21 mouse cellular contexts compared by ENCODE assay signal in genomic region chrX:162868294-162868965, GRCm38 (mm10). TPM values are rescaled to one million over a fixed set of nuclear protein-coding genes. Genes with fewer than 3 reads are reported as not detected.
DNase-seq lines count a peak whose midpoint lies in the region; ATAC-seq and TF ChIP-seq lines count a peak whose summit lies in the region.
"Had no signal": no experiment of that assay in that cellular context is flagged by ENCODE, and none has a peak within 500 bp of the region (broad histone marks: within the 10 kb centered on the region; RNA-seq: fewer than 3 reads in every experiment).

No protein-coding gene starts in this region.

- H3K4me2 ChIP-seq in myocyte (ENCODE audit: low read depth), result peak overlapping the region; percentile 6
- no peak overlapping the region for H3K4me2 ChIP-seq in intestine, postnatal 0 days (replicated peaks; ENCODE audit: low read depth)
- H3K4me2 ChIP-seq in lung, postnatal 0 days (replicated peaks; ENCODE audit: low read depth, low read length), result no peak overlapping the region
- H3K4me2 ChIP-seq: forebrain, embryonic 12.5 days; heart, embryonic 13.5 days; limb, embryonic 15.5 days; neural tube, embryonic 13.5 days had no signal

- no peaks in the 10 kb centered on the region for H3K27me3 ChIP-seq in myocyte (ENCODE audit: control insufficient read depth, insufficient read depth, insufficient read length)
- H3K27me3 ChIP-seq in intestine, postnatal 0 days (replicated peaks; ENCODE audit: control insufficient read depth, insufficient read depth, low read length), result no peaks in the 10 kb centered on the region
- no peaks in the 10 kb centered on the region for H3K27me3 ChIP-seq in lung, postnatal 0 days (replicated peaks; ENCODE audit: insufficient read depth, low read length)
- H3K27me3 ChIP-seq: forebrain, embryonic 12.5 days; heart, embryonic 13.5 days; limb, embryonic 15.5 days; neural tube, embryonic 13.5 days had no signal

- H3ac ChIP-seq in myocyte (ENCODE audit: control insufficient read depth, insufficient read length), result no peak overlapping the region

- DNase-seq in adrenal gland, adult 2 months, result peak; percentile 61
- DNase-seq in adrenal gland, adult 18-20 months (ENCODE audit: low spot score in 2 of 2), result no peak
- peak; percentile 17 for DNase-seq in thymus, postnatal 0 days (ENCODE audit: low spot score)
- no peak for DNase-seq in thymus, adult 18-20 months
- peak; percentile 6 for DNase-seq in adrenal gland, postnatal 10 days
- DNase-seq in lung, postnatal 0 days (ENCODE audit: low spot score), result no peak
- DNase-seq: cerebellum, adult 8-10 months; gastrocnemius, postnatal 14 days; kidney, adult 9 months; kidney, postnatal 36 days; liver, postnatal 0 days; right cerebral cortex, postnatal 4 days had no signal

- no peak for TF ChIP-seq CTCF in intestine, postnatal 0 days (IDR thresholded peaks at IDR 0.05; ENCODE audit: low read depth)
- no peak for TF ChIP-seq CTCF in lung, postnatal 0 days (IDR thresholded peaks at IDR 0.05)

- ATAC-seq in intestine, postnatal 0 days, result no peak
- no peak for ATAC-seq in lung, postnatal 0 days
- ATAC-seq: activated CD4-positive, CD25-positive, alpha-beta regulatory T cell, adult 4 months; inflammation-experienced regulatory T-cells, adult 6 months; liver, postnatal 0 days had no signal

- no peak for TF ChIP-seq POLR2A in myocyte (IDR thresholded peaks at IDR 0.05; ENCODE audit: insufficient read length, low read depth)

- H3K36me3 ChIP-seq in myocyte (ENCODE audit: control insufficient read depth, insufficient read depth), result peaks cover 8% of the 10 kb centered on the region
- H3K36me3 ChIP-seq in intestine, postnatal 0 days (ENCODE audit: control insufficient read depth, insufficient read depth), result peaks cover 5% of the 10 kb centered on the region; the same call in 1 of the 2 replicates
- H3K36me3 ChIP-seq in lung, postnatal 0 days (ENCODE audit: insufficient read depth, low read length), result no peaks in the 10 kb centered on the region

- no peak for TF ChIP-seq EP300 in lung, postnatal 0 days (IDR thresholded peaks at IDR 0.05)

- H3K4me3 ChIP-seq in myocyte, result no peak overlapping the region
- H3K4me3 ChIP-seq in intestine, postnatal 0 days (ENCODE audit: low read depth, low read length), result no peak overlapping the region
- H3K4me3 ChIP-seq in lung, postnatal 0 days (ENCODE audit: low read depth, low read length), result no peak overlapping the region
- H3K4me3 ChIP-seq: forebrain, embryonic 12.5 days; heart, embryonic 13.5 days; limb, embryonic 15.5 days; midbrain, embryonic 10.5 days; neural tube, embryonic 13.5 days had no signal

- WGBS in intestine, postnatal 0 days, result 70% methylated on average over 3 of the region's 3 CpGs
- 81% methylated on average over 3 of the region's 3 CpGs for WGBS in lung, postnatal 0 days

- H3K79me2 ChIP-seq in myocyte (ENCODE audit: control insufficient read depth, insufficient read depth), result no peaks in the 10 kb centered on the region

- H3K9me3 ChIP-seq in intestine, postnatal 0 days (ENCODE audit: control insufficient read depth), result no peaks in the 10 kb centered on the region
- H3K9me3 ChIP-seq in lung, postnatal 0 days (ENCODE audit: low read length), result no peaks in the 10 kb centered on the region
- H3K9me3 ChIP-seq: forebrain, embryonic 12.5 days; heart, embryonic 13.5 days; limb, embryonic 15.5 days; midbrain, embryonic 10.5 days; neural tube, embryonic 13.5 days had no signal

- no peak overlapping the region for H3K9ac ChIP-seq in intestine, postnatal 0 days (ENCODE audit: low read depth, low read length)
- no peak overlapping the region for H3K9ac ChIP-seq in lung, postnatal 0 days (replicated peaks; ENCODE audit: low read depth)
- H3K9ac ChIP-seq: forebrain, embryonic 12.5 days; heart, embryonic 13.5 days; limb, embryonic 15.5 days; liver, postnatal 0 days; neural tube, embryonic 13.5 days had no signal

- no peak overlapping the region for H3K27ac ChIP-seq in intestine, postnatal 0 days (ENCODE audit: low read depth, low read length)
- no peak overlapping the region for H3K27ac ChIP-seq in lung, postnatal 0 days (ENCODE audit: low read length)
- H3K27ac ChIP-seq: forebrain, embryonic 12.5 days; heart, embryonic 13.5 days; limb, embryonic 15.5 days; midbrain, embryonic 10.5 days; neural tube, embryonic 13.5 days had no signal

- no peaks in the 10 kb centered on the region for H3K4me1 ChIP-seq in intestine, postnatal 0 days (replicated peaks; ENCODE audit: control insufficient read depth, insufficient read depth, low read length)
- H3K4me1 ChIP-seq in lung, postnatal 0 days (ENCODE audit: insufficient read depth, low read depth, low read length), result no peaks in the 10 kb centered on the region
- H3K4me1 ChIP-seq: forebrain, embryonic 12.5 days; heart, embryonic 13.5 days; limb, embryonic 15.5 days; midbrain, embryonic 10.5 days; neural tube, embryonic 13.5 days had no signal

TF ChIP-seq in myocyte, 11 proteins besides CTCF, POLR2A, EP300 and RAD21:
- TF ChIP-seq E2F4 (IDR thresholded peaks at IDR 0.05; ENCODE audit: insufficient read depth), result no peak
- TF ChIP-seq TCF12 (IDR thresholded peaks at IDR 0.05; ENCODE audit: insufficient read depth, poor library complexity, severe bottlenecking), result no peak
- TF ChIP-seq MYOG (IDR thresholded peaks at IDR 0.05; ENCODE audit: control insufficient read depth in 1 of 3, insufficient read depth in 1 of 3, insufficient read length in 2 of 3, low read depth in 2 of 3), result no peak
- TF ChIP-seq MYOD1 (IDR thresholded peaks at IDR 0.05; ENCODE audit: control insufficient read depth in 1 of 3, insufficient read length in 2 of 3, low read depth in 2 of 3), result no peak
- no peak for TF ChIP-seq CEBPB (IDR thresholded peaks at IDR 0.05; ENCODE audit: insufficient read depth, poor library complexity, severe bottlenecking)
- TF ChIP-seq MAX (IDR thresholded peaks at IDR 0.05; ENCODE audit: low read depth), result no peak
- TF ChIP-seq USF1 (IDR thresholded peaks at IDR 0.05; ENCODE audit: low read depth), result no peak
- TF ChIP-seq SRF (IDR thresholded peaks at IDR 0.05; ENCODE audit: control insufficient read depth, insufficient read length, low read depth), result no peak
- TF ChIP-seq REST (IDR thresholded peaks at IDR 0.05; ENCODE audit: insufficient read depth, insufficient read length), result no peak
- no peak for TF ChIP-seq TCF3 (IDR thresholded peaks at IDR 0.05; ENCODE audit: insufficient read length, low read depth)
- TF ChIP-seq POLR2AphosphoS2 (IDR thresholded peaks at IDR 0.05; ENCODE audit: insufficient read length, low read depth), result no peak
TF ChIP-seq in myocyte: peak in this region for 0.

RNA-seq across cellular contexts. Expression of gene Syap1, which starts 19.8 kb away (rescaled TPM):
- 10 to 100 TPM; 76.9 to 79.7 TPM for total RNA-seq in adrenal gland, adult 2 months (2021)
- 10.0 and 10.7 TPM in 2 replicates for polyA plus RNA-seq in adrenal gland, adult 2 months (2012; rRNA removed)
- total RNA-seq in adrenal gland, adult 18-20 months (2021), result 10 to 100 TPM; 80.0 to 91.6 TPM
- polyA plus RNA-seq in thymus, postnatal 0 days (2015; fragmentation: Nextera tagmentation; extraction: Ambion mirVana), result 34.4 and 37.9 TPM in 2 replicates
- 10 to 100 TPM; 67.1 to 73.8 TPM for total RNA-seq in adrenal gland, postnatal 10 days (2021)
- polyA plus RNA-seq in myocyte (2012; fragmentation: generic; extraction: Trizol), result 25.6 TPM
- polyA plus RNA-seq in intestine, postnatal 0 days (2015; fragmentation: Nextera tagmentation; extraction: Ambion mirVana), result 46.7 and 47.5 TPM in 2 replicates
- polyA plus RNA-seq in lung, postnatal 0 days (2015; fragmentation: Nextera tagmentation; extraction: Ambion mirVana), result 49.9 and 56.6 TPM in 2 replicates

RNA-seq across cellular contexts. Expression of gene Ctps2, which starts 32.6 kb away (rescaled TPM):
- total RNA-seq in adrenal gland, adult 2 months (2021), result 10 to 100 TPM; 57.2 to 72.6 TPM
- 5.3 and 8.5 TPM in 2 replicates for polyA plus RNA-seq in adrenal gland, adult 2 months (2012; rRNA removed)
- 10 to 100 TPM; 44.2 to 68.2 TPM for total RNA-seq in adrenal gland, adult 18-20 months (2021)
- 68.3 and 76.3 TPM in 2 replicates for polyA plus RNA-seq in thymus, postnatal 0 days (2015; fragmentation: Nextera tagmentation; extraction: Ambion mirVana)
- total RNA-seq in adrenal gland, postnatal 10 days (2021), result 10 to 100 TPM; 72.6 to 79.7 TPM
- polyA plus RNA-seq in myocyte (2012; fragmentation: generic; extraction: Trizol), result 18.9 TPM
- 29.6 and 32.9 TPM in 2 replicates for polyA plus RNA-seq in intestine, postnatal 0 days (2015; fragmentation: Nextera tagmentation; extraction: Ambion mirVana)
- 62.0 and 73.1 TPM in 2 replicates for polyA plus RNA-seq in lung, postnatal 0 days (2015; fragmentation: Nextera tagmentation; extraction: Ambion mirVana)

RNA-seq across cellular contexts. Expression of gene Txlng, which starts 39.2 kb away (rescaled TPM):
- total RNA-seq in adrenal gland, adult 2 months (2021), result 10 to 100 TPM; 19.5 to 23.9 TPM
- 0.89 and 1.1 TPM in 2 replicates for polyA plus RNA-seq in adrenal gland, adult 2 months (2012; rRNA removed)
- 10 to 100 TPM; 16.9 to 18.5 TPM for total RNA-seq in adrenal gland, adult 18-20 months (2021)
- 18.4 and 19.4 TPM in 2 replicates for polyA plus RNA-seq in thymus, postnatal 0 days (2015; fragmentation: Nextera tagmentation; extraction: Ambion mirVana)
- 10 to 100 TPM; 24.4 to 31.0 TPM for total RNA-seq in adrenal gland, postnatal 10 days (2021)
- 1.8 TPM for polyA plus RNA-seq in myocyte (2012; fragmentation: generic; extraction: Trizol)
- polyA plus RNA-seq in intestine, postnatal 0 days (2015; fragmentation: Nextera tagmentation; extraction: Ambion mirVana), result 5.7 and 6.7 TPM in 2 replicates
- polyA plus RNA-seq in lung, postnatal 0 days (2015; fragmentation: Nextera tagmentation; extraction: Ambion mirVana), result 11.5 and 14.3 TPM in 2 replicates

Comparison
In these comparisons a context has a peak if more than half of its experiments do, and no peak if none do; other contexts are left out.
1. DNase-seq: peak in adrenal gland, adult 2 months (single experiment), thymus, postnatal 0 days (single experiment) and adrenal gland, postnatal 10 days (single experiment); none in adrenal gland, adult 18-20 months (0 of 2), thymus, adult 18-20 months (0 of 2) and lung, postnatal 0 days (single experiment).